Mouse (Mus musculus) lung, postnatal 0 days (tissue): Measurements from ENCODE around the gene Tmem43.

Experiments used
- CTCF ChIP-seq: IDR thresholded peaks from 2 replicates; pipeline ENCODE4 v1.5.1; 2016; ENCODE audit warnings: antibody characterized with exemption, mild to moderate bottlenecking
- EP300 ChIP-seq: IDR thresholded peaks from 2 replicates; pipeline ENCODE4 v1.6.1; 2016; ENCODE audit warnings: antibody characterized with exemption, mild to moderate bottlenecking, control low read depth

DNA sequence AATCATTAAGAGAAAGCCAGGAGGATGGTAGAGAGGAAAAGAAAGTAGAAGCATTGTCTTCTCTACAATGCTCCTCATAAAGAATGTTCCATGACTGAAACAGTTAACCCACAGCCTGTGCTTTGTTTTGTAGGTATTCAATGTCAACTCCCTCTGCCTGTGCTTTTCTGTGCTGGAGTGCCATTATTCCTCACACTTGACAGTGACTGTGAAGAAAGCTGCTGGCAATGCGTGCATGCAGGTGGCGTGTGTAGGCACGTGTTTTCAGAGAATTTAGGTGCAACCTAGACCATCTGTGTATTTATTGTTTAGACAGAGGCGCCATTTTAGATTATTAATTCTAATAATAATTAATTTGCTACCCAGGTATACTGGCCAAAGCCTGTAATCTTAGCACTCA lies 49.4 kb upstream of the Tmem43 start:
- TF ChIP-seq CTCF (no peak), EP300 (no peak)
